Mouse (Mus musculus): ENCODE data around the gene Slc6a17. TPM values are rescaled to one million over a fixed set of nuclear protein-coding genes. Genes with fewer than 3 reads are reported as not detected.

Gene Slc6a17
- total and polyA plus RNA-seq, 3 experiments: 2.1 to 2.8 (median 2.3) TPM

DNA sequence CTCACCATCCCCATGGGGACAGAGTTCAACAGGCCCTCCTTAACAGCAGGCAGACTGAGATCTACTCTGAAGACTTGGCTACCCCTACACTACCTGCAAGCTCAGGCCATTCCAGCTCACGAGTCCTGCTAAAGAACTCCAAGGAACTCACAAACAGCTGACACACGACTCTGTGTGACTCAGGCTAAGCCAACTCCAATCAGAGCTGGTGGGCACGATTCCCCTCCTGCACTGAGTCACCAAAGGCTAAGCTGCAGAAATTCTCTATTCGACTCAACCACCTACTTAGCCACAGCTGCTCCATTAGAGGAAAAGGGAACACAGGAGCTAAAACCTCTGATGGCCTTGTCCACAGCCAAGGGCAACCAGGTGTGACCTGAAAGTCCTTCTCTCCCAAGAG lies 1.8 kb downstream of the Slc6a17 start:
- H3K4me1 ChIP-seq (ENCODE audit: control insufficient read depth, insufficient read depth, low read length): no peaks in the 10 kb centered on the region
- no peak overlapping the region for H3K27ac ChIP-seq
- H3K27me3 ChIP-seq (ENCODE audit: control insufficient read depth, insufficient read depth, low read length): peaks cover 7% of the 10 kb centered on the region; the same call in 1 of the 2 replicates
- H3K4me3 ChIP-seq: no peak overlapping the region
- H3K9ac ChIP-seq (ENCODE audit: low read depth, low read length): no peak overlapping the region
- no peak for DNase-seq
- WGBS: 80% methylated on average over 4 of the region's 4 CpGs
- intact Hi-C loops (cut with DNase I): no loop called here
- H3K36me3 ChIP-seq (ENCODE audit: control insufficient read depth, insufficient read depth, low read length): no peaks in the 10 kb centered on the region
- no peak for TF ChIP-seq POLR2A (IDR thresholded peaks at IDR 0.05; ENCODE audit: insufficient read depth, low read depth, low read length)
- no peak for TF ChIP-seq CTCF (IDR thresholded peaks at IDR 0.05)
- TF ChIP-seq EP300 (IDR thresholded peaks at IDR 0.05; ENCODE audit: insufficient read depth, low read depth, low read length): no peak
- no peaks in the 10 kb centered on the region for H3K79me2 ChIP-seq (replicated peaks; ENCODE audit: control insufficient read depth, insufficient read depth, low read length)

GRCm38 (mm10) chr3:107511416-107511815 lies 6.4 kb downstream of the Slc6a17 start:
- H3K36me3 ChIP-seq (ENCODE audit: control insufficient read depth, insufficient read depth, low read length): no peaks in the 10 kb centered on the region
- WGBS: 89% methylated on average over 3 of the region's 3 CpGs
- no peaks in the 10 kb centered on the region for H3K27me3 ChIP-seq (ENCODE audit: control insufficient read depth, insufficient read depth, low read length)
- H3K4me1 ChIP-seq (ENCODE audit: control insufficient read depth, insufficient read depth, low read length): no peaks in the 10 kb centered on the region
- no peak for DNase-seq
- H3K79me2 ChIP-seq (replicated peaks; ENCODE audit: control insufficient read depth, insufficient read depth, low read length): no peaks in the 10 kb centered on the region
- no peak overlapping the region for H3K27ac ChIP-seq
- no peak overlapping the region for H3K4me3 ChIP-seq
- H3K9ac ChIP-seq (ENCODE audit: low read depth, low read length): no peak overlapping the region
- TF ChIP-seq EP300 (IDR thresholded peaks at IDR 0.05; ENCODE audit: insufficient read depth, low read depth, low read length): no peak
- no peak for TF ChIP-seq POLR2A (IDR thresholded peaks at IDR 0.05; ENCODE audit: insufficient read depth, low read depth, low read length)
- no peak for TF ChIP-seq CTCF (IDR thresholded peaks at IDR 0.05)
- intact Hi-C loops (cut with DNase I): no loop called here

GRCm38 (mm10) chr3:107508696-107509095 lies 9.1 kb downstream of the Slc6a17 start:
- intact Hi-C loops (cut with DNase I): no loop called here
- H3K79me2 ChIP-seq (replicated peaks; ENCODE audit: control insufficient read depth, insufficient read depth, low read length): no peaks in the 10 kb centered on the region
- no peak for DNase-seq
- peak; percentile 33 for TF ChIP-seq CTCF (IDR thresholded peaks at IDR 0.05)
- no peak for TF ChIP-seq POLR2A (IDR thresholded peaks at IDR 0.05; ENCODE audit: insufficient read depth, low read depth, low read length)
- TF ChIP-seq EP300 (IDR thresholded peaks at IDR 0.05; ENCODE audit: insufficient read depth, low read depth, low read length): no peak
- H3K9ac ChIP-seq (ENCODE audit: low read depth, low read length): no peak overlapping the region
- WGBS: 60% methylated on average over 8 of the region's 8 CpGs
- no peak overlapping the region for H3K4me3 ChIP-seq
- H3K27me3 ChIP-seq (ENCODE audit: control insufficient read depth, insufficient read depth, low read length): no peaks in the 10 kb centered on the region
- H3K4me1 ChIP-seq (ENCODE audit: control insufficient read depth, insufficient read depth, low read length): peaks cover 3% of the 10 kb centered on the region; the same call in 1 of the 2 replicates
- no peak overlapping the region for H3K27ac ChIP-seq
- H3K36me3 ChIP-seq (ENCODE audit: control insufficient read depth, insufficient read depth, low read length): no peaks in the 10 kb centered on the region

GRCm38 (mm10) chr3:107507966-107508365 lies 9.9 kb downstream of the Slc6a17 start:
- no peak overlapping the region for H3K27ac ChIP-seq
- intact Hi-C loops (cut with DNase I): no loop called here
- H3K9ac ChIP-seq (ENCODE audit: low read depth, low read length): no peak overlapping the region
- no peaks in the 10 kb centered on the region for H3K27me3 ChIP-seq (ENCODE audit: control insufficient read depth, insufficient read depth, low read length)
- no peaks in the 10 kb centered on the region for H3K36me3 ChIP-seq (ENCODE audit: control insufficient read depth, insufficient read depth, low read length)
- no peak for DNase-seq
- H3K4me3 ChIP-seq: no peak overlapping the region
- no peaks in the 10 kb centered on the region for H3K79me2 ChIP-seq (replicated peaks; ENCODE audit: control insufficient read depth, insufficient read depth, low read length)
- TF ChIP-seq CTCF (IDR thresholded peaks at IDR 0.05) (no peak), POLR2A (IDR thresholded peaks at IDR 0.05; ENCODE audit: insufficient read depth, low read depth, low read length) (no peak), EP300 (IDR thresholded peaks at IDR 0.05; ENCODE audit: insufficient read depth, low read depth, low read length) (no peak)
- WGBS: 83% methylated on average over 9 of the region's 9 CpGs
- peaks cover 3% of the 10 kb centered on the region; the same call in 1 of the 2 replicates for H3K4me1 ChIP-seq (ENCODE audit: control insufficient read depth, insufficient read depth, low read length)

DNA sequence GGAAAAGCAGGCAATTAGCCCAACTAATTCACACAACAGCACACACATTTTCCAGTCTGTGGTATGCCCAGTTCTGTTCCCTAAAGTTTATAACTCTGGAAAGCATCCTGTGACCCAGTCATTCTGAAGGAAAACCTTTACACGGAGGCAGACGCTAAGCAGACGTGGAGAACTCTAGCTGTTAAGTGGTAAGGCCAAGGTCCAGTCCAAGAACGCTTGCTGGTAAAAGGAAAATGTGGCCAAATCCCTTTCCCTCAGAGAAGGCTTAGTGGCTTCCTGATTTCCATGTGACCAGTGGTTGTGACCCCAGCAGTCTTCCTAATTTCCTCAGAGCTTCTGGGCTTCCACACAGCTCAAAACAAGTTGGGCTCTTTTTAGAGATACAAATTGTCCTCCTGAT lies 11.3 kb downstream of the Slc6a17 start:
- H3K4me1 ChIP-seq (ENCODE audit: control insufficient read depth, insufficient read depth, low read length): peaks cover 3% of the 10 kb centered on the region; the same call in 1 of the 2 replicates
- no peak for TF ChIP-seq CTCF (IDR thresholded peaks at IDR 0.05)
- TF ChIP-seq POLR2A (IDR thresholded peaks at IDR 0.05; ENCODE audit: insufficient read depth, low read depth, low read length): no peak
- TF ChIP-seq EP300 (IDR thresholded peaks at IDR 0.05; ENCODE audit: insufficient read depth, low read depth, low read length): no peak
- WGBS: 41% methylated on average over 4 of the region's 4 CpGs
- H3K27me3 ChIP-seq (ENCODE audit: control insufficient read depth, insufficient read depth, low read length): no peaks in the 10 kb centered on the region
- H3K36me3 ChIP-seq (ENCODE audit: control insufficient read depth, insufficient read depth, low read length): no peaks in the 10 kb centered on the region
- intact Hi-C loops (cut with DNase I): no loop called here
- H3K27ac ChIP-seq: no peak overlapping the region; the same call in 1 of the 2 replicates
- no peak overlapping the region for H3K4me3 ChIP-seq
- H3K9ac ChIP-seq (ENCODE audit: low read depth, low read length): no peak overlapping the region
- DNase-seq: no peak
- H3K79me2 ChIP-seq (replicated peaks; ENCODE audit: control insufficient read depth, insufficient read depth, low read length): no peaks in the 10 kb centered on the region

DNA sequence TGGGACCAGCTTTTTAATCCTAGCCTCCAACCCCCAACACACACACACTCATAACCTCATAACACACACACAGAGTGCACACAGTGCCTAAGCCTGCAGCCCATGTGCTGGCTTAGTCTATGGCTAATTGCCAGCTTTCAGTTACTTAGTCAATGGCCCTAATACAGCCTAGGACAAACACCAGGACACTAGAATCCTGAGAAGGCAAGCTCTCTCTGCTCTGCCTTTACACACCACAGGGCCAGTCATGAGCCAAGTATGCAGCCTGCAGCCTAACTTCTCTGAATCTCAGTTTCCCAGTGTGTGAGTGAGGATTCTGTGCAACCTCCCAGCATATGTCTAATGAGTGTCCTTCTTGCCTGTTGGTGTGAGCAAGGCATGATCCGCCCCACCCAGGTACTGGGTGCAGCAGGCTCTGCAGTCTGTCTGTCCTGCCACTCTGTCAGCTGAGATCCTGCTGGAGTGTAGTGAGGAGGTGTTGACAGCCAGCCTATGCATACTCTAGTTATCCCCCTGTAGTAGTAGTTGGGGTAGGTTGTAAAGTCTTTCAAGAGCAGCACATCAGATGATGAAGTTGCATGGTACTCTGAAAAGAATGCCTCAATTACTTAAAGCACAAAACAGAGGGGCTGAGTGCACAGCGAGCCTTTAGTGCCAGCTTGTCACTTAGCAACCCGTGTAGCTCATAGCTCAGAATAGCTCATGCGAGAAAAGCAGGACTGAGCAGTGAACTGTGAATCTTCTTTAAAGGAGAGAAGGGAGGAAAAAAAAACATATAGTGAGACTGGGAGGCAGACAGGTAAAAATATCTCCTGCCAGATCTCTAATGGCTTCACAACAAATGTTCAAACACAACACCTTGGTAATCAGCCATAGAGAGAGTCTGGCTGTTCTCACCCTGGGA lies 12.1 kb downstream of the Slc6a17 start:
- no peak overlapping the region; the same call in 1 of the 2 replicates for H3K27ac ChIP-seq
- peaks cover 4% of the 10 kb centered on the region; the same call in 1 of the 2 replicates for H3K4me1 ChIP-seq (ENCODE audit: control insufficient read depth, insufficient read depth, low read length)
- no peaks in the 10 kb centered on the region for H3K36me3 ChIP-seq (ENCODE audit: control insufficient read depth, insufficient read depth, low read length)
- intact Hi-C loops (cut with DNase I): no loop called here
- no peak overlapping the region for H3K4me3 ChIP-seq
- H3K27me3 ChIP-seq (ENCODE audit: control insufficient read depth, insufficient read depth, low read length): no peaks in the 10 kb centered on the region
- WGBS: 59% methylated on average over 4 of the region's 4 CpGs
- DNase-seq: no peak
- no peak for TF ChIP-seq POLR2A (IDR thresholded peaks at IDR 0.05; ENCODE audit: insufficient read depth, low read depth, low read length)
- no peak for TF ChIP-seq EP300 (IDR thresholded peaks at IDR 0.05; ENCODE audit: insufficient read depth, low read depth, low read length)
- TF ChIP-seq CTCF (IDR thresholded peaks at IDR 0.05): no peak
- H3K79me2 ChIP-seq (replicated peaks; ENCODE audit: control insufficient read depth, insufficient read depth, low read length): no peaks in the 10 kb centered on the region
- no peak overlapping the region for H3K9ac ChIP-seq (ENCODE audit: low read depth, low read length)

Data from heart, adult 2 months (tissue).